Mouse (Mus musculus): Measurements from ENCODE around the gene Bfsp2. TPM values are rescaled to one million over a fixed set of nuclear protein-coding genes. Genes with fewer than 3 reads are reported as not detected.

Bfsp2 gene
- polyA plus RNA-seq (2016; fragmentation: Nextera tagmentation; extraction: Ambion mirVana) = 0.62 and 0.83 TPM in 2 replicates

DNA sequence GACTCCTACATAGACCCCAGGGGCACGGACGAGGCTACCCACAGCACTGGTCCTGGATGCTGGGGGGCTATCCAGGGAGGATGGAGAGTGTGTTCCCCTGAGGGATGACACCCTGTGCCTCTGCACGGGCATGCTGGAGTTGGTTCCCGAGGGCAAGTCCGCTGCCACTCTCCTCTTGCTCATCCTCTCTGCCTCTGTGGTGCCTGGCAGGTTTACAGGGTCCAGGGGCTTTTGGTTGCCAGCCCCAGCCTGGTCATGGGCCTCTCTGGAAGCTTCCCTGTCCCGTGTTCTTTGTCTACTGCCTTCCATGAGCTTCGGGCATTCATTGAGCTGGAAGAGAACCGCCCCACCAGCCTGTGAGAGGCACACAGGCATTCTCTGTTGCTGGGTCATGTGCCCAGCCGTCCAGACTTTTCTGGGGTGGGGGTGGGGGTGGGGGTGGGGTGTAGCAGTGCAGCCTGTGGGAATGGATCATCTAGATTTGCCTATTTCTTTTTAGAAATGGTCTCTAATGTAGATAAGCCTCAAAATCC, at the start of gene Bfsp2:
Gene Bfsp2 (minus strand): TSS at position 377 of the 533 bp plus-strand sequence.
- Histone ChIP-seq H3K9ac (no peak within 1 kb of the TSS), H3K4me2 (replicated peaks) (no peak within 1 kb of the TSS)
- ATAC-seq (ENCODE audit: low FRiP score, low read depth) = no peak

DNA sequence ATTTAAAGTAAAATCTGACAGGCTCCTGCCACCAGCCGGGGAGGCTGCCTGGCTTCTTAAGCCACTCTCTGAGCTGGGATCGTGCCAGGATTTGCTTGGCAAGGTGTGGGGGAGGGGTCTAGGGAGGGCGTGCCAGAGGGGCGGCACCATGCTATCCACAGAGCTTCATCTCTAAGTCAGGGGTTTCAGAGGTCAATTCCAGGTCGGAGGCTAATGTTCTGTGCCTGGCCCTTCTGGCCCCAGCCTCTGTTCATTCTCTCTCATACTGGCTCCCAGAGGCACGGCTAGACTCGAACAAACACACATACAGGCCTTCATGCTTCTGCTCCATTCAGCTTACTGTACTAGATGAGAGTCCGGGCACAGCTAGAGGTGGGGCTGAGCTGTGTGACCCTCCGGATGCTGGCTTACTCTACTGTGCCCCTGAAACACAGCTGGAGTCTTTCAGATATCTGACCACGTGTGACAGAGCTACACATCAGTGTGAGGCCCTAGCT, 44.9 kb upstream of the Bfsp2 start:
- H3K36me3 ChIP-seq = no peaks in the 10 kb centered on the region
- H3K9me3 ChIP-seq = no peaks in the 10 kb centered on the region
- H3K4me2 ChIP-seq (replicated peaks) = peak overlapping the region; percentile 16
- ATAC-seq (ENCODE audit: low FRiP score, low read depth) = peak; percentile 66
- WGBS = 14% methylated on average over 10 of the region's 10 CpGs
- peaks cover 29% of the 10 kb centered on the region for H3K4me1 ChIP-seq
- no peak overlapping the region for H3K9ac ChIP-seq
- no peak overlapping the region; the same call in 1 of the 2 replicates for H3K27ac ChIP-seq
- H3K27me3 ChIP-seq (replicated peaks) = no peaks in the 10 kb centered on the region
- no peak overlapping the region for H3K4me3 ChIP-seq

More for the DNA sequence above, at the start of gene Bfsp2:
- Histone ChIP-seq H3K4me1 (0 out of 2 replicates have a peak, but pooled peaks cover 6% of the 10 kb centered on the region), H3K27me3 (replicated peaks) (no peaks in the 10 kb centered on the region), H3K36me3 (no peaks in the 10 kb centered on the region), H3K4me3 (no peak within 1 kb of the TSS), H3K9me3 (no peaks in the 10 kb centered on the region), H3K27ac (no peak within 1 kb of the TSS)
- 74% methylated on average over 9 of the region's 9 CpGs for WGBS

DNA sequence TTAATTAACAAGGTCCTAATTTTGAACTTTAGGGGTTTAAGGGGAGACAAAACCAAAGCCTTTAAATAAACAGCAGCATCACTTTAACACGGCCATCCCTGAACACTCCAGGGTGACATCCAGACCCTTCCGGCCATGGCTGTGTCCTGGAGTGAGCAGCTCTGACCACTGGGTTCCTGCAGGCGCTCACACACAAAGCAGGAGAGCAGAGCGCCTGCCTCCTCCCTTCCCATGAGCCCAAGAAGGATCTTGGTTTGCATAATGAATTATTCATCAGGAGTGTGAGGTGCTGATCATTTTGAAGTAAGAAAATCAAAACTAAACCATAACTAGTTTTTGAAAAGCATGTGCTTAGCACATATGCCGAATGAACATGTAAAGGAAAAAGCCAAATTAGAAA, 44.4 kb upstream of the Bfsp2 start:
- ATAC-seq (ENCODE audit: low FRiP score, low read depth) = peak; percentile 86
- WGBS = 14% methylated on average over 5 of the region's 5 CpGs
- Histone ChIP-seq H3K27ac (no peak overlapping the region), H3K9ac (no peak overlapping the region), H3K4me1 (peaks cover 29% of the 10 kb centered on the region), H3K36me3 (no peaks in the 10 kb centered on the region), H3K4me3 (no peak overlapping the region), H3K4me2 (replicated peaks) (no peak overlapping the region; the same call in 1 of the 2 replicates), H3K9me3 (no peaks in the 10 kb centered on the region), H3K27me3 (replicated peaks) (no peaks in the 10 kb centered on the region)

DNA sequence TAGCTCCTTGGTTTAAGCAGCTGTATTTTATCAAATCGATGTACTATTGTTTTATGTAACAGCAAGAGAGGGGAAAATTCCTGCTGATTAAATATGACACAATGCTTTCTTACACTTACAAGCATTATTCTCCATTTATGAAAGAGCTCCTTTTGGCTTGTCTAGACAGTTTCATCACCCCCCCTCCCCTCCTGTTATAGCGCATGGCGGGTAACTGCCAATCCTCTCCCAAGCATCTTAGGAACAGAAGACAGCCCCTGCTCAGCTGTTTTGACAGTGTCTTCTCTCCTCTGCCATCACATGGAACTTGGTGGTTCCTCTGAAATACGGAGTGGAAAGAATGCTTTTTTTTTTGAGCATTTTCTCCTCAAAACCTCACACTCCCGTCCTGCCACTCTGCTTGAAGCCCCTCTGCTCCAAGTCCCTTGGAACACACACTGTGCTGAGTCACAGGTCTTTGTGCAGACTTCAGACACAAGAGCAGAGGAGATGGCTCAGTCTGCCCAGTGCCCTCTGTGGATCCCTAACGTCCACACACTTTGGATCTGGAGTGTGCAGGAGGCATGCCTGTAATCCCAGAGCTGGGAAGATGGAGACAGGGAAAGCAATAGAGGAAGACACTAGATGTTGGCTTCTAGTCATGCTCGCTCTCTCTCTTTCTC, 43.7 kb upstream of the Bfsp2 start:
- Histone ChIP-seq H3K4me2 (replicated peaks) (no peak overlapping the region), H3K9me3 (peaks cover 3% of the 10 kb centered on the region), H3K9ac (no peak overlapping the region), H3K27me3 (replicated peaks) (no peaks in the 10 kb centered on the region), H3K4me3 (no peak overlapping the region), H3K27ac (no peak overlapping the region), H3K36me3 (no peaks in the 10 kb centered on the region), H3K4me1 (peaks cover 29% of the 10 kb centered on the region)
- WGBS = 56% methylated on average over 7 of the region's 7 CpGs
- no peak for ATAC-seq (ENCODE audit: low FRiP score, low read depth)

DNA sequence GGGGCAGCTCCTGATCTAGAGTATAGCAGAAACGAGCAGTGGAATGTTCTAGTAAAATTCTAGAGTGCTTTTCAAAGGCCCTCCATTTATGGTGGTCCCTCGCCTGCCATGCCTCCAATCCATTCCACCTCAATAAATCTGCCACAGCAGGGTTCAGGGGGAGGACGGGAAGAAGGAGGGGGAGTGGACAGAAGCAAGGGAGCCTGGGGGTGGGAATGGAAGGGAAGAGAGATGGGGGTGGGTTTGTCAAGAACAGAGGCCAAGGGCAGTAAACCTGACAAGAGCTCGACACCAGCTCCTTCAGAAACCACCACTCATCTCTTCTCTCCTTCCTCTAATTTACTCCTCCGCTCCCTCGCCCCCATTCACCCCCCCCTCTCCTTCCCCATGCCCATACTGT, 42.8 kb upstream of the Bfsp2 start:
- no peaks in the 10 kb centered on the region for H3K36me3 ChIP-seq
- peaks cover 4% of the 10 kb centered on the region for H3K9me3 ChIP-seq
- 0 out of 2 replicates have a peak, but pooled peaks have one; percentile 15 for ATAC-seq (ENCODE audit: low FRiP score, low read depth)
- no peak overlapping the region for H3K27ac ChIP-seq
- H3K4me1 ChIP-seq = peaks cover 29% of the 10 kb centered on the region
- no peak overlapping the region for H3K4me3 ChIP-seq
- no peak overlapping the region for H3K4me2 ChIP-seq (replicated peaks)
- WGBS = 25% methylated on average over 6 of the region's 6 CpGs
- H3K9ac ChIP-seq = no peak overlapping the region
- H3K27me3 ChIP-seq (replicated peaks) = no peaks in the 10 kb centered on the region

DNA sequence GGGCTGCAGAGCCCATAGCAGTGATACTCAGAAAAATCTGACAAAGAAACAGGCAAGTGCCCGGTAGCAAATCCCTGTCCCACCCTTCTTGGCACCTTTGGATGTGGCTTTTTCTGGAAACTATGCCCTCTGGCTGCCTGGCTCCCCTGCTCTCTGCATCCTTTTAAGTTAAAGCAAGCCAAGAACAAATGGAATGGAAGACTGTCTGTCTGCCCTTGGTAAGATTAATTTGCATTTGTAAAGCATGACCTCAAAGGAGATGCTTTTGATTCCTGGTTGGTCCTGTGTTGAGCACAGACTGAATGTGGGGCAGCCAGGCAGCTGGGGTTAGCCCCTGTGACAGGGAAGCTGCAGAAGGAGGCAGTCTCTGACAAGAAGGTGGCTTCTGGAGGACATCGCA, 33.7 kb upstream of the Bfsp2 start:
- H3K9me3 ChIP-seq = peaks cover 1% of the 10 kb centered on the region
- H3K4me3 ChIP-seq = no peak overlapping the region
- WGBS = 42% methylated on average over 2 of the region's 2 CpGs
- ATAC-seq (ENCODE audit: low FRiP score, low read depth) = no peak
- no peak overlapping the region for H3K4me2 ChIP-seq (replicated peaks)
- no peaks in the 10 kb centered on the region for H3K27me3 ChIP-seq (replicated peaks)
- no peak overlapping the region for H3K27ac ChIP-seq
- H3K4me1 ChIP-seq = peaks cover 4% of the 10 kb centered on the region
- no peak overlapping the region for H3K9ac ChIP-seq
- no peaks in the 10 kb centered on the region for H3K36me3 ChIP-seq

DNA sequence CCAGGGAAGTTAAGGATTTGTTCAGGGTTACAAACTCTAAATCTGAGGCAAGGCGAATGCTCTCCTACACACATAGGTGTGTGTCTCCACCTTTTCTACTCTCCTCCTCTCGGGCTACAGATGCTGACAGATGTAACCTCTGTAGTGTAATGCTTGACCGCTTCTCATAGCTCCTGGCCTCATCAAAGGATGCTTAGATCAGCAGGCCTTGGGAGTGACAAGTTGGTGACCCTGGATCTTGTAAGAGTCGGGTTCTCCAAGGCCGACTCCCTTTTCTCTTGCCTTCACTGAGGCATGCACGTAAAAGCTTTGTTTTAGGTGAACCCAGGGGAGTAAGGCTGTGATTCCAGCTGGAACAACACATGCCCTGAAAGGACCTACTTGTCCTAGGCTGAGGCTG, 32.0 kb upstream of the Bfsp2 start:
- WGBS = 79% methylated on average over 6 of the region's 6 CpGs
- no peak overlapping the region for H3K4me2 ChIP-seq (replicated peaks)
- no peak overlapping the region for H3K4me3 ChIP-seq
- no peak overlapping the region for H3K9ac ChIP-seq
- H3K36me3 ChIP-seq = no peaks in the 10 kb centered on the region
- H3K4me1 ChIP-seq = peaks cover 12% of the 10 kb centered on the region
- no peaks in the 10 kb centered on the region for H3K9me3 ChIP-seq
- no peaks in the 10 kb centered on the region for H3K27me3 ChIP-seq (replicated peaks)
- H3K27ac ChIP-seq = no peak overlapping the region
- ATAC-seq (ENCODE audit: low FRiP score, low read depth) = no peak

DNA sequence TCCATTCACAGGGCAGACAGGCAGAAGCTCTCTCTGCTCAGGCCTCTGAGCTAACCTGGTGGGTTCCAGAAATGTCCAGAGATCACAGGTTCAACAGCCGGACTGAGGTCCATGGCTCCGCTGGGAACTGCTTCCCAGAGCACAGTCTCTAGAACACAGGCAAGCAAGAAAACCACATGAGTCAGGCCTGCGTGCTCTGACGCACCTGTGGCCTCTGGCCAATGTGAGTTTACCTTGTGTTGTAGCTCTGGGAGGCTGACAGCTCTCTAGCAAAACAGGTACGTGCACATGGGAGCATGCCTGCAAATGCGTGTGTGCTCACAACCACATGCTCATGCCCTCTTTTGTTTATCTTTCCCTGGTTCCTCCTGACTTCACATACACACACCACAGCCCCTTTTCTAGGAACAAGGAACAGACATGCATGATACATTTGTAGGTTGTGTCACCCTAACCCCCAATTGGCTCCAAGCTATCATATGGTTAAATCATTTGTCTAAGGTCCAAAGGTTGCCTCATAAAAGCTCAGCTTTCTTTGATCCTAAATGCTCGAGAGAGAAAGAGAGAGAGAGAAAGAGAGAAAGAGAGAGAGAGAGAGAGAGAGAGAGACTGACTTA, 26.9 kb upstream of the Bfsp2 start:
- 69% methylated on average over 7 of the region's 7 CpGs for WGBS
- no peak for ATAC-seq (ENCODE audit: low FRiP score, low read depth)

DNA sequence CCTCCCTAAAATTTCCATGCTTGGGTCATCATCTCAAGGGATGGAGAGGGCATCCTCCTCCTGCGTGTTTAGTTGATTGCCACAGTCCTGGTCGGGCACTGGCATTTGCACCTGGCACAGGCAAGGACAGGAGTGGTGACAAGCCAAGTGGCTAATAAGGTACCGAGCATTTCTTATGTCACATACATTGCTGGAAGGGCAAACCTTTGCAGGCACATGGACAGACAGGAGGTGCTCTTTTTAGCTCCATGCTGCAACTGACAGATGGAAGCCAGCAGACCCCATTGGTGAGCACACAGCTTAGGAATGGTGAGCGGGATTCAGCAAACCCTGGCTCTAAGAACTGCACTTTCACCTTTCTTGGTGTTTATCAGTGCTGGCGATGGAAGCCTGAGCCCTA, 24.8 kb upstream of the Bfsp2 start:
- peaks cover 3% of the 10 kb centered on the region; the same call in 1 of the 2 replicates for H3K27me3 ChIP-seq (replicated peaks)
- no peak overlapping the region for H3K9ac ChIP-seq
- WGBS = 53% methylated on average over 5 of the region's 5 CpGs
- H3K4me3 ChIP-seq = no peak overlapping the region
- peak overlapping the region; percentile 14; the same call in 1 of the 2 replicates for H3K4me2 ChIP-seq (replicated peaks)
- no peaks in the 10 kb centered on the region for H3K36me3 ChIP-seq
- no peaks in the 10 kb centered on the region for H3K9me3 ChIP-seq
- peak overlapping the region; percentile 29; the same call in 1 of the 2 replicates for H3K27ac ChIP-seq
- peaks cover 62% of the 10 kb centered on the region for H3K4me1 ChIP-seq
- ATAC-seq (ENCODE audit: low FRiP score, low read depth) = peak; percentile 35

More for the DNA sequence above, 26.9 kb upstream of the Bfsp2 start:
- no peak overlapping the region for H3K27ac ChIP-seq
- H3K9ac ChIP-seq = no peak overlapping the region
- no peaks in the 10 kb centered on the region for H3K27me3 ChIP-seq (replicated peaks)
- H3K4me1 ChIP-seq = peaks cover 52% of the 10 kb centered on the region
- no peak overlapping the region for H3K4me2 ChIP-seq (replicated peaks)
- H3K36me3 ChIP-seq = no peaks in the 10 kb centered on the region
- H3K4me3 ChIP-seq = no peak overlapping the region
- H3K9me3 ChIP-seq = no peaks in the 10 kb centered on the region

DNA sequence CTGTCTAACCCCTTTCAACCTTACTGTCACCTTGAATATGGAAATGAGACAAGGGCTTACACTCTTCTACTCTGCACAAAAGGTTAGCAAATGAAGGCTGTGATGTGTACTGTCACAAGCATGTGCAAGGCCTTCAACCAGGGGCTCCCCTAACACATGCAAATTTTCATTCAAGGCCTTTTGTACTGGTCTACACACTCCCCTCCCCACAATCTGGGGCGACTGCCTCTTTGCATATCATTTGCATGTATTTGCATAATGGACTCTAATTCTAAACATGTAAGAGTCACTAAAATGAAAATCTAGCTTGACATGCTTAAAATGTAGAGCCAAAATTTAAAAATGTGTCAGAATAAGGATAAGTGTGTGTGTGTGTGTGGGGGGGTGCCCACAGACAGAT, 24.4 kb upstream of the Bfsp2 start:
- no peak overlapping the region for H3K9ac ChIP-seq
- peak; percentile 84 for ATAC-seq (ENCODE audit: low FRiP score, low read depth)
- peak overlapping the region; percentile 14; the same call in 1 of the 2 replicates for H3K4me2 ChIP-seq (replicated peaks)
- H3K4me1 ChIP-seq = peaks cover 66% of the 10 kb centered on the region
- WGBS = 28% methylated on average over 1 of the region's 1 CpGs
- H3K27me3 ChIP-seq (replicated peaks) = peaks cover 6% of the 10 kb centered on the region; the same call in 1 of the 2 replicates
- no peak overlapping the region for H3K4me3 ChIP-seq
- H3K27ac ChIP-seq = 0 out of 2 replicates have a peak overlapping the region, but pooled peaks have one; percentile 29
- H3K36me3 ChIP-seq = 0 out of 2 replicates have a peak, but pooled peaks cover under 1% of the 10 kb centered on the region
- H3K9me3 ChIP-seq = no peaks in the 10 kb centered on the region

DNA sequence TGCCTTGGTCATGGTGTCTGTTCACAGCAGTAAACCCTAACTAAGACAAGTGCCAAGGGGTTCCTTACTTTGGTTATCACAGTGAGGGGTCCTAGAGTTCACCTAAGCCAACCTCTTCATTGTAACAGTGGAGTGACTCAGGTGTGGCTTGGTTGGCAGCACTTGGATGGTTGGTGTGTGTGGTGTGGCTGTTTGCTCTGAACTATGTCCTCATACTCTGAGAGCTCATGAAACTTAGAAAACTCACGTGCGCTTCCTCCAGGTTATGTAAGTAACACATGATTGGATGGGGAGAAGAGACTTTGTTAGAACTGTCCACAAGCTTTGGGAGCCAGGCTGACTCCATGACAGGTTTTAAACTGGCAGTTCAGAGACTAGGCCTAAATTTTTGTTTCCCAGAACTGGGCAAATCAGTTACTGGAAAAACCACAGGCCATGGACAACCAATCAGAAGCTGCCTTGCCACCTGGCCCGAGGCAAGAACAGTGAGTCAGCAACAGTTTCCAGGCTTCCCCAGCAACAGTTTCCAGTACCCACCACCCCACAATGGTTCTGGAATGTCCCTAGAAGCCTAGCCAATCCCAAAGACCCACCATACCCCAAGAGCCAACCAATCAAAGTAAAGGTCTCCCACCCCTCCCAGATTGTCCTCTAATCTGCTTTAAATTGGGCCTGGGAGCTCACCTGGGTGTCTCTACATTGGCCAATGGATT, 23.5 kb upstream of the Bfsp2 start:
- Histone ChIP-seq H3K4me2 (replicated peaks) (no peak overlapping the region), H3K9me3 (no peaks in the 10 kb centered on the region), H3K4me1 (peaks cover 75% of the 10 kb centered on the region), H3K9ac (no peak overlapping the region), H3K27ac (no peak overlapping the region), H3K27me3 (replicated peaks) (peaks cover 15% of the 10 kb centered on the region; the same call in 1 of the 2 replicates), H3K4me3 (no peak overlapping the region), H3K36me3 (peaks cover 7% of the 10 kb centered on the region; the same call in 1 of the 2 replicates)
- no peak for ATAC-seq (ENCODE audit: low FRiP score, low read depth)
- 84% methylated on average over 3 of the region's 3 CpGs for WGBS

Measured in neural tube, embryonic 12.5 days (tissue).